Mouse (Mus musculus): ENCODE data around the gene Lpar2. TPM values are rescaled to one million over a fixed set of nuclear protein-coding genes. Genes with fewer than 3 reads are reported as not detected.

Gene Lpar2
- polyA plus RNA-seq, 1 experiment = 0.12 TPM

DNA sequence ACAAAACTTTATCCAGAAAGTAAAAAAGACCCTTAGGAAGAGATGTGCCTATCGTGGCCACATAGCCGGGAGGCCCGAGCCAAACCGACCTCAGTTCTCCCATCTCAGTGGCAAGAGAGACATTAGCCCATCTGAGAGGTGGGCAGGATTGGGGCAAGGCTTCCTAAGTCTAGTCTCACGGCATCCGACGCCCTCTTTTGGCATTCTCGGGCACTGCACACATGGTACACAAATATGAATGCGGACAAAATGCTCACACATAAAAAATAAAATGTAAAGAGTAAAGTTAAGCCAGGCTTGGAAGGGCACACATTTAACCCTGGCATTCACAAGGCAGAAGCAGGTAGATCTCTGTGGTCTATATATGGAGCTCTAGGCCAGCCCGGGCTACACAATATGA lies 31.6 kb downstream of the Lpar2 start:
- no peak overlapping the region for H3ac ChIP-seq (ENCODE audit: control insufficient read depth, insufficient read length)
- no peaks in the 10 kb centered on the region for H3K27me3 ChIP-seq (ENCODE audit: control insufficient read depth, insufficient read depth, insufficient read length)
- no peak for TF ChIP-seq POLR2AphosphoS2 (IDR thresholded peaks at IDR 0.05; ENCODE audit: insufficient read length, low read depth)
- no peak for TF ChIP-seq USF1 (IDR thresholded peaks at IDR 0.05; ENCODE audit: low read depth)
- TF ChIP-seq MYOG (IDR thresholded peaks at IDR 0.05; ENCODE audit: control insufficient read depth in 1 of 3, insufficient read depth in 1 of 3, insufficient read length in 2 of 3, low read depth in 2 of 3) = no peak
- TF ChIP-seq E2F4 (IDR thresholded peaks at IDR 0.05; ENCODE audit: insufficient read depth) = no peak
- TF ChIP-seq TCF12 (IDR thresholded peaks at IDR 0.05; ENCODE audit: insufficient read depth, poor library complexity, severe bottlenecking) = no peak
- no peak for TF ChIP-seq SRF (IDR thresholded peaks at IDR 0.05; ENCODE audit: control insufficient read depth, insufficient read length, low read depth)
- H3K4me2 ChIP-seq (ENCODE audit: low read depth) = no peak overlapping the region
- H3K79me2 ChIP-seq (ENCODE audit: control insufficient read depth, insufficient read depth) = no peaks in the 10 kb centered on the region
- no peaks in the 10 kb centered on the region for H3K36me3 ChIP-seq (ENCODE audit: control insufficient read depth, insufficient read depth)
- no peak overlapping the region for H3K4me3 ChIP-seq

DNA sequence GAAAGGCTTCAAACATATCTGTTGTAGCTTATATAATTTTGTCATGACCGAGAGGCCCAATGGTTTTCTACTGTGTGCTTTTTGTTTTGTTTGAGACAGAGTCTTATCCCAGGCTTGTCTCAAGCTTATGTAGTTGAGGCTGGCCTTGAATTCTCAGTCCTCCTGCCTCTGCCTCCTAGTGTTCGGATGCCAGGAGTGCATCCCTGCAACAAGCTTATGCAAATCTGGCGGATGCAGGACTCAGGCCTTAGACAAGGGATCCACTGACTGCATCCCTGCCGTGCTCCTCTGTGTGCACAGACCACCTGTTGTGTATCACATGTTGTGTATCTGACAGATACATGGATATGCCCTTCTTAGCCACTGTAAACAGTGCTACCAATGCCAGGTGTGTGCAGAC lies 38.6 kb downstream of the Lpar2 start:
- H3ac ChIP-seq (ENCODE audit: control insufficient read depth, insufficient read length) = no peak overlapping the region
- no peak overlapping the region for H3K4me2 ChIP-seq (ENCODE audit: low read depth)
- no peaks in the 10 kb centered on the region for H3K27me3 ChIP-seq (ENCODE audit: control insufficient read depth, insufficient read depth, insufficient read length)
- TF ChIP-seq MYOD1 (IDR thresholded peaks at IDR 0.05; ENCODE audit: control insufficient read depth in 1 of 3, insufficient read length in 2 of 3, low read depth in 2 of 3) (no peak), SRF (IDR thresholded peaks at IDR 0.05; ENCODE audit: control insufficient read depth, insufficient read length, low read depth) (no peak), MAX (IDR thresholded peaks at IDR 0.05; ENCODE audit: low read depth) (no peak), TCF3 (IDR thresholded peaks at IDR 0.05; ENCODE audit: insufficient read length, low read depth) (no peak), REST (IDR thresholded peaks at IDR 0.05; ENCODE audit: insufficient read depth, insufficient read length) (no peak), POLR2A (IDR thresholded peaks at IDR 0.05; ENCODE audit: insufficient read length, low read depth) (no peak), TCF12 (IDR thresholded peaks at IDR 0.05; ENCODE audit: insufficient read depth, poor library complexity, severe bottlenecking) (no peak), E2F4 (IDR thresholded peaks at IDR 0.05; ENCODE audit: insufficient read depth) (no peak), USF1 (IDR thresholded peaks at IDR 0.05; ENCODE audit: low read depth) (no peak), MYOG (IDR thresholded peaks at IDR 0.05; ENCODE audit: control insufficient read depth in 1 of 3, insufficient read depth in 1 of 3, insufficient read length in 2 of 3, low read depth in 2 of 3) (no peak), POLR2AphosphoS2 (IDR thresholded peaks at IDR 0.05; ENCODE audit: insufficient read length, low read depth) (no peak), CEBPB (IDR thresholded peaks at IDR 0.05; ENCODE audit: insufficient read depth, poor library complexity, severe bottlenecking) (no peak)
- no peaks in the 10 kb centered on the region for H3K36me3 ChIP-seq (ENCODE audit: control insufficient read depth, insufficient read depth)
- H3K79me2 ChIP-seq (ENCODE audit: control insufficient read depth, insufficient read depth) = no peaks in the 10 kb centered on the region
- H3K4me3 ChIP-seq = no peak overlapping the region

DNA sequence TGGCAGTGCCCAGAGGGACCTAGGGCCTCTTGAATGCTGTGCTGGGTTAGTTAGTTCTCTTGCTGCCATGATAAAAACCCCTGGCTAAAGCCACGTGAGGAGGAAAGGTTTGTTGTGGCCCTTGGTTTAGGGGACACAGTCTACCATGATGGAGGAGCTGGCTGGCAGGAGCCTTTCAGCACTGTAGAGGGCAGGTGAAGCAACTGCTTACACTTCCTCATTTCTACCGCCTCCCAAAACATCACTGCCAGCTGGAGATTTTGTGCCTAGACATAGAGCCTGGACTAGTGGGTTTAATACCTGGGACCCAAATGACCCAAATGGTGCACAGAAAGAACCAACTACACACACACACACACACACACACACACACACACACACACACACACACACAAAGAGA lies 39.0 kb downstream of the Lpar2 start:
- no peak overlapping the region for H3K4me2 ChIP-seq (ENCODE audit: low read depth)
- no peaks in the 10 kb centered on the region for H3K27me3 ChIP-seq (ENCODE audit: control insufficient read depth, insufficient read depth, insufficient read length)
- H3K4me3 ChIP-seq = no peak overlapping the region
- no peaks in the 10 kb centered on the region for H3K36me3 ChIP-seq (ENCODE audit: control insufficient read depth, insufficient read depth)
- TF ChIP-seq SRF (IDR thresholded peaks at IDR 0.05; ENCODE audit: control insufficient read depth, insufficient read length, low read depth) (no peak), POLR2AphosphoS2 (IDR thresholded peaks at IDR 0.05; ENCODE audit: insufficient read length, low read depth) (no peak), TCF12 (IDR thresholded peaks at IDR 0.05; ENCODE audit: insufficient read depth, poor library complexity, severe bottlenecking) (no peak), POLR2A (IDR thresholded peaks at IDR 0.05; ENCODE audit: insufficient read length, low read depth) (no peak), MAX (IDR thresholded peaks at IDR 0.05; ENCODE audit: low read depth) (no peak), MYOD1 (IDR thresholded peaks at IDR 0.05; ENCODE audit: control insufficient read depth in 1 of 3, insufficient read length in 2 of 3, low read depth in 2 of 3) (no peak), REST (IDR thresholded peaks at IDR 0.05; ENCODE audit: insufficient read depth, insufficient read length) (no peak), E2F4 (IDR thresholded peaks at IDR 0.05; ENCODE audit: insufficient read depth) (no peak), MYOG (IDR thresholded peaks at IDR 0.05; ENCODE audit: control insufficient read depth in 1 of 3, insufficient read depth in 1 of 3, insufficient read length in 2 of 3, low read depth in 2 of 3) (no peak), USF1 (IDR thresholded peaks at IDR 0.05; ENCODE audit: low read depth) (no peak), CEBPB (IDR thresholded peaks at IDR 0.05; ENCODE audit: insufficient read depth, poor library complexity, severe bottlenecking) (no peak), TCF3 (IDR thresholded peaks at IDR 0.05; ENCODE audit: insufficient read length, low read depth) (no peak)
- H3ac ChIP-seq (ENCODE audit: control insufficient read depth, insufficient read length) = no peak overlapping the region
- H3K79me2 ChIP-seq (ENCODE audit: control insufficient read depth, insufficient read depth) = no peaks in the 10 kb centered on the region

DNA sequence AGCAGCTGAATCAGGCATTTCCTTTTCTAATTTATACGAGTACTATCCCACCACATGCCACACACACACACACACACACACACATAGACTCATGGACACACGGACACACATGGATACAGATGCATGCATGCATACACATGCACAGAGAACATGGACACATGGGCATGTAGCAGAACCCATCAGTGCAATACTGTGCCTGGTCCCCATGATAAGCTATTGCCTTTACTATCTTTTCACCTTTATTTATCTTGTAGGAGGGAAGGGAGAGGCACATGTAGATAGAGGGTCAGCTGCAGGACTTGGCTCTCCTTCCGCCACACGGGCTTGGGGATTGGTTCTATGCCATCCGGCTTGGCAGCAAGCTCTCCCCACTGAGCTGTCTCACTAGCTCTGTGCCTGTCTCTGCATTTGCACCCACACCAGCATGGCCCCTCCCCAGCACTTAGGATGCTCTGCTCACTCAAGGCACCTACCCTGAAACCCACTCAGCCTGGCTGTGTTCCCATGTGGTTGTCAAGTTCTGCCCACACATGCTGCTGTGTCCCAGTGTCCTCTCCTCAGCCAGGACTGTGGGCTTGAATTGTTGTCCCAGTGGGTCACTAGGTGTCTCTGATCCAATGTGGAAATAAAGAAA lies 41.3 kb downstream of the Lpar2 start:
- H3K4me3 ChIP-seq = no peak overlapping the region
- H3K4me2 ChIP-seq (ENCODE audit: low read depth) = no peak overlapping the region
- no peaks in the 10 kb centered on the region for H3K27me3 ChIP-seq (ENCODE audit: control insufficient read depth, insufficient read depth, insufficient read length)
- no peaks in the 10 kb centered on the region for H3K79me2 ChIP-seq (ENCODE audit: control insufficient read depth, insufficient read depth)
- H3ac ChIP-seq (ENCODE audit: control insufficient read depth, insufficient read length) = no peak overlapping the region
- no peaks in the 10 kb centered on the region for H3K36me3 ChIP-seq (ENCODE audit: control insufficient read depth, insufficient read depth)
- TF ChIP-seq MYOG (IDR thresholded peaks at IDR 0.05; ENCODE audit: control insufficient read depth in 1 of 3, insufficient read depth in 1 of 3, insufficient read length in 2 of 3, low read depth in 2 of 3) (no peak), SRF (IDR thresholded peaks at IDR 0.05; ENCODE audit: control insufficient read depth, insufficient read length, low read depth) (no peak), MAX (IDR thresholded peaks at IDR 0.05; ENCODE audit: low read depth) (no peak), MYOD1 (IDR thresholded peaks at IDR 0.05; ENCODE audit: control insufficient read depth in 1 of 3, insufficient read length in 2 of 3, low read depth in 2 of 3) (no peak)

DNA sequence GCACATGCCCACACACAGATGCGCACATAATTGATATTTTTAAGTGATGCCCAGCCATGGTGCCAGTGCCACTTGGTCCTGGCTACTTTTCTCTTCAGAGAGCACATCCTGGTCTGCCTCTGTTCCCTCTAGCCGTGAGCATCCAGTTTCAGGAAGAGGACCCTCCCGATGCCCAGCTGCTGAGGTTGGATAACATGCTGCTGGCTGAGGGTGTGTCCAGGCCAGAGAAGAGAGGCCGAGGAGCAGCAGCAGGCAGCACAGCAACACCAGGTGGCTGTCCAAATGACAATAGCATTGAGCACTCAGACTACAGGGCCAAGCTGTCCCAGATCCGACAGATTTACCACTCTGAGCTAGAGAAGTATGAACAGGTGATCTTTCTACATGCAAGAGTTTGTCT lies 42.0 kb downstream of the Lpar2 start:
- H3K4me2 ChIP-seq (ENCODE audit: low read depth) = no peak overlapping the region
- TF ChIP-seq E2F4 (IDR thresholded peaks at IDR 0.05; ENCODE audit: insufficient read depth) (no peak), REST (IDR thresholded peaks at IDR 0.05; ENCODE audit: insufficient read depth, insufficient read length) (no peak), POLR2AphosphoS2 (IDR thresholded peaks at IDR 0.05; ENCODE audit: insufficient read length, low read depth) (no peak), POLR2A (IDR thresholded peaks at IDR 0.05; ENCODE audit: insufficient read length, low read depth) (no peak), MYOD1 (IDR thresholded peaks at IDR 0.05; ENCODE audit: control insufficient read depth in 1 of 3, insufficient read length in 2 of 3, low read depth in 2 of 3) (peak in 1 of 3 experiments; percentile 7), MAX (IDR thresholded peaks at IDR 0.05; ENCODE audit: low read depth) (no peak), CEBPB (IDR thresholded peaks at IDR 0.05; ENCODE audit: insufficient read depth, poor library complexity, severe bottlenecking) (no peak), USF1 (IDR thresholded peaks at IDR 0.05; ENCODE audit: low read depth) (no peak), SRF (IDR thresholded peaks at IDR 0.05; ENCODE audit: control insufficient read depth, insufficient read length, low read depth) (no peak)
- H3K36me3 ChIP-seq (ENCODE audit: control insufficient read depth, insufficient read depth) = no peaks in the 10 kb centered on the region
- no peaks in the 10 kb centered on the region for H3K79me2 ChIP-seq (ENCODE audit: control insufficient read depth, insufficient read depth)
- H3K4me3 ChIP-seq = no peak overlapping the region
- no peak overlapping the region for H3ac ChIP-seq (ENCODE audit: control insufficient read depth, insufficient read length)
- no peaks in the 10 kb centered on the region for H3K27me3 ChIP-seq (ENCODE audit: control insufficient read depth, insufficient read depth, insufficient read length)
